Mouse (Mus musculus): ENCODE measurements around the gene Slain1. TPM values are rescaled to one million over a fixed set of nuclear protein-coding genes. Genes with fewer than 3 reads are reported as not detected.

Gene Slain1
- polyA plus RNA-seq, 1 experiment = 10.9 TPM

DNA sequence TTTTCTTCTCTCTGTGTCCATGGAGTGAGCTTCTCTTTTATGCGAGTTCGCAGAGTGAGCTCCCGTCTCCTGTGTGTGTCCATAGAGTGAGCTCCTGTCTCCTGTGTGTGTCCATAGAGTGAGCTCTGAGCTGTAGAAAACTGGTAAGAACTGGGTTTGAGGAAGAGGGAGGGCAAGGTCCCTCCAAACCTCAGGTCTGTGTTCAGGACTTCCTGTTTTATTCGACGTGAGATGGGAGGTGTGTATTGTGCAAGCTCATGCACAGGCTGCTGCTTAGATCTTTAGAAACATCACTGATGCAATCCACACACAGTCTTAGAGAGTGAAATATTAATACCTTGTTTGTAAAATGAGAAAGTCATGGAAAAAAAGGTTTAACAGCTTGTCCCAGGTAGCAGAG, 63.0 kb downstream of the Slain1 start:
- Histone ChIP-seq H3K27me3 (ENCODE audit: control insufficient read depth, insufficient read depth, low read length) (no peaks in the 10 kb centered on the region), H3K4me1 (ENCODE audit: control insufficient read depth, insufficient read depth, low read length) (peaks cover 2% of the 10 kb centered on the region), H3K36me3 (ENCODE audit: control insufficient read depth, insufficient read depth, low read length) (no peaks in the 10 kb centered on the region), H3K27ac (ENCODE audit: control insufficient read depth, insufficient read depth, low read depth, low read length) (no peak overlapping the region), H3K4me3 (ENCODE audit: control insufficient read depth, low read depth, low read length) (no peak overlapping the region)
- TF ChIP-seq POLR2A (IDR thresholded peaks at IDR 0.05; ENCODE audit: control insufficient read depth, low read depth, low read length) (no peak), CTCF (IDR thresholded peaks at IDR 0.05; ENCODE audit: control insufficient read depth, insufficient read depth, insufficient replicate concordance, low read depth, low read length) (no peak)

DNA sequence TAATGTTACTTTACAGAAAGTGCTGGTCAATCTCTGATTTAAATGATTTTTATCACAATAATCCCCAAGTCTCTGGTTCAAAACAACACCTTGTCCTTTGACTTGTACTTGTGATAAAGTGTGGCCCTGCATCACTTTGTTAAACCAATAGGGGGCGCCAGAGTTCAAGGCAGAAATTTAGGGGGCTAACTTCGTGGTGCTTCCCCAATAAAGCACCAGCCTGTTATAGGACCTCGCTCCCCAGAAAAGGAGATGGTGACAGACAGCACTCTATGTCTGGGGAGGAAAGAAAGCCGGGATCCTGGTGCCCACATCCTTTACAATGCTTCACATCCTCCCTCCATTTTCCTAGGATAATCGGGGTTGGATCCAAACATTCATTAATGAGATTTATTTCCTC, 67.5 kb downstream of the Slain1 start:
- no peaks in the 10 kb centered on the region for H3K4me1 ChIP-seq (ENCODE audit: control insufficient read depth, insufficient read depth, low read length)
- no peaks in the 10 kb centered on the region for H3K27me3 ChIP-seq (ENCODE audit: control insufficient read depth, insufficient read depth, low read length)
- TF ChIP-seq CTCF (IDR thresholded peaks at IDR 0.05; ENCODE audit: control insufficient read depth, insufficient read depth, insufficient replicate concordance, low read depth, low read length) (peak; percentile 29), POLR2A (IDR thresholded peaks at IDR 0.05; ENCODE audit: control insufficient read depth, low read depth, low read length) (no peak)
- no peak overlapping the region for H3K27ac ChIP-seq (ENCODE audit: control insufficient read depth, insufficient read depth, low read depth, low read length)
- no peaks in the 10 kb centered on the region for H3K36me3 ChIP-seq (ENCODE audit: control insufficient read depth, insufficient read depth, low read length)
- H3K4me3 ChIP-seq (ENCODE audit: control insufficient read depth, low read depth, low read length) = no peak overlapping the region

DNA sequence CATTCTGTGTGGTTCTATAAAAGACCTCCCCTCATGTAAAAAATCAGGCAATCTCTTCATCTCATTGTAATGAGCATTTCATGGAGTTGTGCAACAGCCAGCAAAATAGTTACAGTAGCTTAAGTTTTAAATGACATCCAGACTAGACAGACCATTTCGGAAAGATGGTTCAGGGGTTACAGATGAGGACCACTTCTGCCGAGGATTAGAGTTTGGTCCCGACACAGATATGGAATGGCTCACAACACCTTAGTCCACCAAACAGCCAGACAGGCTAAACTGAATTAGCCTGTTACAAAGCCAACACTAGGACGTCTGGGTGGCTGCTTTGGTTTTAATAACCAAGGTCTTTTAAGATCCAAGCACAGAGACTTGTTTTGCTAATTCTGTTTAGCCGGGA, 68.0 kb downstream of the Slain1 start:
- no peaks in the 10 kb centered on the region for H3K36me3 ChIP-seq (ENCODE audit: control insufficient read depth, insufficient read depth, low read length)
- no peaks in the 10 kb centered on the region for H3K27me3 ChIP-seq (ENCODE audit: control insufficient read depth, insufficient read depth, low read length)
- TF ChIP-seq CTCF (IDR thresholded peaks at IDR 0.05; ENCODE audit: control insufficient read depth, insufficient read depth, insufficient replicate concordance, low read depth, low read length) (no peak), POLR2A (IDR thresholded peaks at IDR 0.05; ENCODE audit: control insufficient read depth, low read depth, low read length) (no peak)
- no peak overlapping the region for H3K27ac ChIP-seq (ENCODE audit: control insufficient read depth, insufficient read depth, low read depth, low read length)
- H3K4me1 ChIP-seq (ENCODE audit: control insufficient read depth, insufficient read depth, low read length) = no peaks in the 10 kb centered on the region
- no peak overlapping the region for H3K4me3 ChIP-seq (ENCODE audit: control insufficient read depth, low read depth, low read length)

DNA sequence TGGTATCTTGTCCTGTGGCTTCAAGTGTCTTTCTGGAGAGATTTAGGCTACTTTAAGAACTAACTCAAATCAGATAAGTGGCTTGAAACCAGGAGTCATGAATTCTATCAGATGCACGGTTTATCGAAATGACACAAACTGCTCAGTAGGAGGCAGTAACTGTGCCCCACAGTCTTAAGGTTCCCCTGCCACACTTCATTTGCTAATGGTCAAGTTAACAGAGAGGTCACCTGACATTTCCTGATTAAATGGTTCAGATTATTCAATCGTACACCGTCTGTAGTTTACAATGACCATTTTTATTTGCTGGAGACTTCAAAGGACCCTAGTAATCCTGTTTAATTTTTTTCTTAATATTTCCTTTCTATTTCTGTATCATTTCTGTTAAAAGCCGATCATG, 68.4 kb downstream of the Slain1 start:
- H3K27ac ChIP-seq (ENCODE audit: control insufficient read depth, insufficient read depth, low read depth, low read length) = no peak overlapping the region

DNA sequence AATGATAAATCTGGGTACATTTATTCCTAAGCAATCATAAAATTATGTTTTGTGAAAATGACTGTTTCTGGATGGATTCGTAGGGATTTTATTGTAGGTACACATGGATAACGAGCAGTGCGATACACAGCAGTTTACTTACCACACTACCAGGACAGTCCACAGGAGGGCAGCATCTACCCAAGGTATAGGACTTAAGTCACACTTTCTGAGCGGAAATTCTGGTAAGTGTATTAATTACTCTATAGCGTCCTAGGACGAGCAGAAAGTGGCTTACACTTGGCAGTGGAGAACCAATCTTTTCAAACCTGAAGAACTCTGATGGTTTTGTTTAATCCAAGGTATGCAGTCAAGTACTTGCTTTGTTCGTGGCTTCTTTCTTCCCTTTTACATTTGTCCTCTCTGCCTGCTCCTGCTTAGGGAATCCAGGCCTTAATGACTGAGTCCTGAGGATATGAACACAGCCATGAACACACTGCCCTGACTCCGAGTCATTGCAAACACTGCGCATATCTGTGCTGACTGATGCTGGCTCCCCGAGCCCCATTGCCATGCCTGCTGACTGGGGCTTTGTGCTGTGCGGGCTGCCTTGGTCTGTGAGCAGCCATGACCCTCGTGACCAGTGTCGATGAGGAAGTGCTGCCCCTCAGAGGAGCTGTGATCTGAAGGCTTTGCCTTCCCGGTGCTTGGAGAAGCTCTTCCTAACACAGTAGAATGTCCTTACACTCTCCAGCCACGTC, 69.0 kb downstream of the Slain1 start:
- Histone ChIP-seq H3K36me3 (ENCODE audit: control insufficient read depth, insufficient read depth, low read length) (no peaks in the 10 kb centered on the region), H3K4me3 (ENCODE audit: control insufficient read depth, low read depth, low read length) (no peak overlapping the region; the same call in 1 of the 2 replicates), H3K4me1 (ENCODE audit: control insufficient read depth, insufficient read depth, low read length) (0 out of 2 replicates have a peak, but pooled peaks cover 2% of the 10 kb centered on the region), H3K27ac (ENCODE audit: control insufficient read depth, insufficient read depth, low read depth, low read length) (no peak overlapping the region), H3K27me3 (ENCODE audit: control insufficient read depth, insufficient read depth, low read length) (no peaks in the 10 kb centered on the region)
- peak; percentile 39; the same call in 1 of the 2 replicates for TF ChIP-seq CTCF (IDR thresholded peaks at IDR 0.05; ENCODE audit: control insufficient read depth, insufficient read depth, insufficient replicate concordance, low read depth, low read length)
- no peak for TF ChIP-seq POLR2A (IDR thresholded peaks at IDR 0.05; ENCODE audit: control insufficient read depth, low read depth, low read length)

More for the DNA sequence above, 68.4 kb downstream of the Slain1 start:
- TF ChIP-seq POLR2A (IDR thresholded peaks at IDR 0.05; ENCODE audit: control insufficient read depth, low read depth, low read length) = no peak
- TF ChIP-seq CTCF (IDR thresholded peaks at IDR 0.05; ENCODE audit: control insufficient read depth, insufficient read depth, insufficient replicate concordance, low read depth, low read length) = no peak
- Histone ChIP-seq H3K4me3 (ENCODE audit: control insufficient read depth, low read depth, low read length) (no peak overlapping the region), H3K4me1 (ENCODE audit: control insufficient read depth, insufficient read depth, low read length) (0 out of 2 replicates have a peak, but pooled peaks cover 2% of the 10 kb centered on the region), H3K27me3 (ENCODE audit: control insufficient read depth, insufficient read depth, low read length) (no peaks in the 10 kb centered on the region), H3K36me3 (ENCODE audit: control insufficient read depth, insufficient read depth, low read length) (no peaks in the 10 kb centered on the region)

DNA sequence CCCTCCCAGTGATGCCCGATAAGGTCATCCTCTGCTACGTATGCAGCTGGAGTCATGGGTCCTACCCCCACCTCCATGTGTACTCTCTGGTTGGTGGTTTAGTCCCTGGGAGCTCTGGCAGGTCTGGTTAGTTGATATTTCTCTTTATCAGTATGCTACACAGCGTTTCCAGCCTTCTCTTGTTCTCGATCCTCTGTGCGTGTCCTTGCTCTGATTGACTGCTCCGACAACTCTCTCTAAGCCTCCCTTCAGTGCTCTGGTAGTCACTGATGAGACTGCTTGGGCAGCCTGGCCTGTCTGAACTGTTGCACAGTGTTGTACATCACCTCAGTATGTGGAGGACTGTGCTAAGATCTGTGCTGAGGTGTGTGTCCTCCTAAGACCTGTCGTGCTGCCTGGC, 70.1 kb downstream of the Slain1 start:
- Histone ChIP-seq H3K4me1 (ENCODE audit: control insufficient read depth, insufficient read depth, low read length) (0 out of 2 replicates have a peak, but pooled peaks cover 2% of the 10 kb centered on the region), H3K27me3 (ENCODE audit: control insufficient read depth, insufficient read depth, low read length) (no peaks in the 10 kb centered on the region), H3K4me3 (ENCODE audit: control insufficient read depth, low read depth, low read length) (no peak overlapping the region), H3K36me3 (ENCODE audit: control insufficient read depth, insufficient read depth, low read length) (no peaks in the 10 kb centered on the region), H3K27ac (ENCODE audit: control insufficient read depth, insufficient read depth, low read depth, low read length) (no peak overlapping the region)
- no peak for TF ChIP-seq POLR2A (IDR thresholded peaks at IDR 0.05; ENCODE audit: control insufficient read depth, low read depth, low read length)
- TF ChIP-seq CTCF (IDR thresholded peaks at IDR 0.05; ENCODE audit: control insufficient read depth, insufficient read depth, insufficient replicate concordance, low read depth, low read length) = no peak

DNA sequence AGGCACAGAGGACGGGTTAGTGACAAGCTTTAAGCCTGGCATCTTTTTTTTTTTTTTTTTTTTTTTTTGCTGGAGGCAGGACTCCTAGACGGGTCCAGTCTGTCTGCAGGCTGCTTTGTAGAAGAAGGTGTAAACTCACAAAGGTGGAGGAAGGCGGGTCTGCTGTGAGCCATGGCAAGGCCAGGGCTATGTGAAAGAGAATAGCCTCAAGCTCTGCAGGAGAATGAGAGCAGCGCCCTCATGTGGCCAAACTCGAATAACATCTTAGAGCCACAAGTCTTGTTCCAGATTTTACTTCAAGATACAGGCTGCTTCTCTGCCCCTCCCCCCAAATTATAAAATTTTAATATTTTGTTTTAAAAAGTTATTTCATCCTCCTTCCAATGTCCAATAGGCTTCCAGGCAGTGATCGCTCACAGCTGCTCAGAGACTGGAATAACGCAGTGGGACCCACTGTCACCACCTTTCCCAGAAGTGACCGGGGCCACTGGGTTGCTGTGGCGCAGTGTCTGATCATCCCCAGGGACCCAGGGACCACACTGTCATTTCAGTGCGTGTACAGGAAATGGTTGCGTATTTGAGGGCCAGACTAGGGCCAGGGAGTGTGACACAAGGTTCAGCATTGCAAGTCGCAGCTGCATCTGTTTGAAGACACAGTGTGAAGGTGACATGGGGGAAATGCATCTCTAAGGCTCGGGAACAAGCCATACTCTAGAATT, 70.8 kb downstream of the Slain1 start:
- 0 out of 2 replicates have a peak, but pooled peaks cover 2% of the 10 kb centered on the region for H3K4me1 ChIP-seq (ENCODE audit: control insufficient read depth, insufficient read depth, low read length)
- H3K36me3 ChIP-seq (ENCODE audit: control insufficient read depth, insufficient read depth, low read length) = no peaks in the 10 kb centered on the region
- no peaks in the 10 kb centered on the region for H3K27me3 ChIP-seq (ENCODE audit: control insufficient read depth, insufficient read depth, low read length)
- TF ChIP-seq POLR2A (IDR thresholded peaks at IDR 0.05; ENCODE audit: control insufficient read depth, low read depth, low read length) = no peak
- peak; percentile 62; the same call in 1 of the 2 replicates for TF ChIP-seq CTCF (IDR thresholded peaks at IDR 0.05; ENCODE audit: control insufficient read depth, insufficient read depth, insufficient replicate concordance, low read depth, low read length)
- H3K27ac ChIP-seq (ENCODE audit: control insufficient read depth, insufficient read depth, low read depth, low read length) = no peak overlapping the region
- no peak overlapping the region for H3K4me3 ChIP-seq (ENCODE audit: control insufficient read depth, low read depth, low read length)

Measured in testis, adult 2 months (tissue).